Mouse (Mus musculus) cerebellum, adult 2 months (tissue): ENCODE results near the gene Pdia4.

ENCODE experiments used
- CTCF ChIP-seq: fragments of 200-500 bp; IDR thresholded peaks from 2 replicates; pipeline ENCODE4 v1.5.1; 2011; ENCODE audit warnings: low read depth, mild to moderate bottlenecking, control low read depth, low read length, moderate library complexity, borderline replicate concordance; ENCODE audit not compliant: insufficient read depth
- POLR2A ChIP-seq: fragments of 200-500 bp; IDR thresholded peaks from 2 replicates; pipeline ENCODE4 v1.6.1; 2011; ENCODE audit warnings: low read length, control low read depth, borderline replicate concordance; ENCODE audit not compliant: insufficient read depth

DNA sequence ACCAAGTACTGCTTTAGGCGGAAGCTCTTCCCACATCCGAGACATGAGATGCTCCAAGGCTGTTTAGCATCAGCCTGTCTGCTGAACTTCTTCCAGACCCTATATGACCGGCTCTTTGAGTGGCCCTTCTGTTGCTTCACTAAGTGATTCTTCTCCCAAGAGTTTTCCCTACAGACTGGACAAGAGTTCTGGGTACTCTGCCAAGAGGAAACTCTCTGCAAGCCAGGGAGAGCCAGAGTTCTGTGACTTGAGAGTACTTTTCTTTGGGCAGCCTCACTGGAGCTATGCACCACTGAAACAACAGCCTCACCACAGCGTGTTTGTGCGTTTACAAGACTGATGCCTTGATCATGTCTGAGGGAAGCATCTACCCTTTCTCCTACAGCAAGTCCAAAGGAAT, 8.0 kb upstream of the Pdia4 start:
- TF ChIP-seq POLR2A (no peak), CTCF (no peak)
